In the genomic region with DNA sequence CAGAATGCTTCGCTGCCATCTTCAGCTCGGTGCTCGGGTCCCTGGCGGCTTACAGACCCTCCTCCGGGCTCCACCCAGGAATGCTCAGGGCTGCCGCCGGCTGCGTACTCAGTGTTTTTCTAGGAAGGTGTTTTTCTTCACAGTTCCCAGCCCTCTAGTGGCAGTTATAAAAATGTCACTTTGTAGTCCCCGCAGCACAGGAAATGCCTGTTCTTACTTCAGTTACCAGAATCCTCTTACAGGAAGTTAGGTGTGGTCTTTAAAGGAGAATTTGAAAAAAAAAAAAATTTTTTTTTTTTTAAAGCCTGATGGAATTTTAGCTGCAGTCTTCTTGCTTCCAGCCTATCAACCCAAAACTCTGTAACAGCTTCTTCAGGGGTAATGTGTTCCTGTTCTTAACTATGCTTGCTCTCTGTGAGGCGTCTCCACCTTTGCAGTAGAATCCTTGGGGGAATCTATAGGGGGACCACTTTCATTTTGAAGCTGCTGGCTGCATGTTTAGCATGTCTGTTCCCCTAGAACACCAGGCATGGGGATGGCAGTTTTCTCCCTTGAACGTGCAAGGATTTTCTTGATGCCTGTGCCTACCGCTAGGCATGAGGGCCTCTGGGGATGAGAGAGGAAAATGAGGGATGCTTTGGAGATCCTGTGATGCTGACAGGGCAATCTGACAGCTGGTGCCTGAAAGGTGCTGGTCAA, we compare ENCODE assay signal across 9 mouse cellular contexts. TPM values are rescaled to one million over a fixed set of nuclear protein-coding genes. Genes with fewer than 3 reads are reported as not detected.
DNase-seq lines count a peak whose midpoint lies in the region; ATAC-seq lines count a peak whose summit lies in the region.
"Had no signal": no experiment of that assay in that cellular context is flagged by ENCODE, and none has a peak within 500 bp of the region (broad histone marks: within the 10 kb centered on the region; RNA-seq: fewer than 3 reads in every experiment).

No protein-coding gene starts in this region.

- peak; percentile 97 for ATAC-seq in hindbrain, embryonic 15.5 days (ENCODE audit: low FRiP score, low read depth)

- H3K4me3 ChIP-seq in hindbrain, embryonic 15.5 days: peak overlapping the region; percentile 40

- peak; percentile 26 for DNase-seq in T-cell, adult 2 months (ENCODE audit: low spot score)
- DNase-seq in cerebellum, postnatal 10 days: peak; percentile 91
- DNase-seq in frontal cortex, postnatal 25 days (ENCODE audit: low spot score in 2 of 2): peak; percentile 45 to 57
- peak; percentile 52 to 55 for DNase-seq in layer of hippocampus, postnatal 25 days (ENCODE audit: extremely low spot score in 1 of 2, low spot score in 1 of 2)
- DNase-seq in lung, postnatal 14 days: peak; percentile 41
- peak; percentile 94 for DNase-seq in retina, postnatal 1 day
- DNase-seq in spleen, adult 12 weeks (ENCODE audit: low spot score): no peak

- H3K27me3 ChIP-seq in hindbrain, embryonic 15.5 days: no peaks in the 10 kb centered on the region

- H3K4me2 ChIP-seq in hindbrain, embryonic 15.5 days: peak overlapping the region; percentile 55

- peak overlapping the region; percentile 51 for H3K9ac ChIP-seq in hindbrain, embryonic 15.5 days

- H3K36me3 ChIP-seq in hindbrain, embryonic 15.5 days: 0 out of 2 replicates have a peak, but pooled peaks cover 5% of the 10 kb centered on the region

- 7% methylated on average over 12 of the region's 12 CpGs for WGBS in hindbrain, embryonic 15.5 days

- peak overlapping the region; percentile 76 for H3K27ac ChIP-seq in hindbrain, embryonic 15.5 days (replicated peaks)

- peaks cover 27% of the 10 kb centered on the region for H3K4me1 ChIP-seq in hindbrain, embryonic 15.5 days (replicated peaks)

- H3K9me3 ChIP-seq in hindbrain, embryonic 15.5 days: no peaks in the 10 kb centered on the region

RNA-seq across cellular contexts. Expression of a gene that starts 48.0 kb away (rescaled TPM):
- polyA plus RNA-seq in hindbrain, embryonic 15.5 days (2015; fragmentation: Nextera tagmentation; extraction: Ambion mirVana): 44.2 and 45.7 TPM in 2 replicates
- 100 to 1,000 TPM; 239 to 265 TPM for total RNA-seq in layer of hippocampus, postnatal 25 days (2021)
- total RNA-seq: neutrophil, adult 5-6 weeks had no signal
